Mouse (Mus musculus) pancreas, adult 10 weeks (tissue): ENCODE results near the gene Prpf6. TPM values are rescaled to one million over a fixed set of nuclear protein-coding genes. Genes with fewer than 3 reads are reported as not detected.

Source experiments
- polyA plus RNA-seq: library from polyadenylated mRNA; stranded (reverse); fragments of 350-450 nt; fragmentation: Illumina TruSeq; extraction: RNeasy Lipid Tissue Mini Kit (QIAGEN cat#74804); gene quantifications from one replicate; pipeline ENCODE4 v1.2.3, GENCODE M21; 2015; ENCODE audit warnings: low read depth, low replicate concordance; ENCODE audit not compliant: insufficient read depth

Gene Prpf6
- polyA plus RNA-seq: 10.1 TPM

DNA sequence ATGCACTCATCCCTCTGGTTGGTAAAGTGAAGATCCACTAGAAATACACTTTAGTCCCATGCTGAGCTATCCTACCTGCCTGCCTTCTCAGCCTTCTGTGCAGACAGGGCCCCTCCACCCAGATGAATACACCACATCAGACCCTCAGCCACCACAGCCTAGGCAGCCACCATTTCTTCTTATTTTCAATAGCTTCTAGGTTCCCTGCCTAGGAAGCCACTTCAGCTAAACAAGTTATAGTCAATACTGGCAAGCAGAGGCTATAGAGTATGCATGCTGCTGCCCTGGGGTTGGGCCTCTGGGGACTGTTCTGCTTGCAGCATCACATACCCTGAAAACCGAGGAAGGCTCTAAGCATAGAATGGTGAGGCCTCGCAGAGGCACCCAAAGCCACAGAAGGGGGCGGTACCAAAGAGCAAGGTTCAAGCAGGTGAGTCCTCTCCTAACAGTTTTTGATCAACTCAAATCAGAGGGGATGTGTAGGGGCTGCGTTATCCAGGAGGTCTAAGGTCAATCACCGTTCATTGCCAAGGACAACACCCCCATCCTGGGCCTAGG, at the start of gene Prpf6:
Gene Prpf6 (plus strand): TSS at position 341 of the 558 bp plus-strand sequence.

DNA sequence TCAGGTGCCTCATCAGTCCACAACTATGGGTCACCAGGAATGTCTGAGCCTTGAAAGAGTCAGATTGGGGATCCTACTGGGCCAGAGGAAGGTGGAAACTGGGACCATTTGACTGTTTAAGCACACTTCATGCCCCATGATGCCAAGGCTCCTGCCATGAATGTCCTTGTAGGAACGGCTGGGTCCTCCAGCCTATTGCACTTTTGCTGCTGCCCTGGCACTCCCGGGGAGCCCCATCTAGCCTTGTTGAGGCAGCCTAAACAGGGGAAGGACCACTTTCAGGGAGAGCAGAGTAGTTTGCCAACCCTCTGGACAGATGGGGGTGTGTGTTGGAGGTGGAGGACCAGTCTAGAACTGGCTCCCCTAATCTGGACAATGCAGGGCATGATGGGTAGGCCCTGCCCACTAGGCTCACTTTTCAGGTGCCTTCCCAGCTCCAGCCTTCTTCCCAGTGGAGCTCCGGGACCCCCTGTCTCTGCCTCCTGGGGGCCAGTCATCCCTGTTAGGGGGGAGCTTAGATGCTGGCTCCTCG, 7.2 kb upstream of the Prpf6 start, which contains the start of gene Uckl1:
Gene Uckl1 (minus strand): TSS at position 482 of the 532 bp plus-strand sequence.

DNA sequence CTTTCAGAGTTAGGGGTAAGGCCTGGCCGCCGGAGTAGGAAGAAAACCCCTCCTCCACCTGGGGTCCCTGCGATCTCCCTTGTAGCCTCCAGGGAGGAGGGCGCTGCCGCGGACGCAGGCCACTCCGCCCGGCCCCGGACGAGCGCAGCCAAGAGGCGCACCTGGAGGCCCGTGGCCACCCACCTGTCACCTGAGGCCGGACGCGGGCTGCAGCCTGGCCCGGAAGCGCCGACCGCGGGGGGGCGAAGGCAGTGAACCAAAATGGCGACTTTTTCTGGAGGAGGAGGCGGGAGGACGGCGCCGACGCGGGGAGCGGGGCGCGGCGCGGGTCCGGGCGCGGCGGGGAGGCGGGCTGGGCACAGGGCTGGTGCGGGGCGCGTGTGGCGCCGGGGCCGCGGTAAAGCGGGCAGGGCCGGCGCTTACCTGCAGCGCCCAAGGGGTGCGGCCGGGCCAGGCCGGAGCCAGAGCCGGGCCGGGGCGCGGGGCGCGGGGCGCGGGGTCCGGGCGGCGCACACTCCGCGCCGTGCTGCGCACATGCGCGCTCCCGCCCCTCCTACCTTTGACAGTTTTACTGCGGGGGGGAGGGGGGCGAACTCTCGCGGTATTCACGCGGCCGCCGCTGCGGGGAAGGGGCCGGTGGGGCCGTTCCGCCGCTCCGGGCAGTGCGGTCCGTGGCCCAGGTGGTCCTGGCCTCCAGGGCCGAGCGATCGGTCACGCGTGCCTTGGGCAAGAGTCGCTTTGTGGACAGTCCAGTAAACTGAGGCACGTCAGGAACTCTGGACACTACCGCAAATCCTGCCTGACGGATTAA, 768 bp downstream of the Prpf6 start, which contains the start of gene Zfp512b:
Gene Zfp512b (minus strand): TSS at position 573 of the 811 bp plus-strand sequence.

DNA sequence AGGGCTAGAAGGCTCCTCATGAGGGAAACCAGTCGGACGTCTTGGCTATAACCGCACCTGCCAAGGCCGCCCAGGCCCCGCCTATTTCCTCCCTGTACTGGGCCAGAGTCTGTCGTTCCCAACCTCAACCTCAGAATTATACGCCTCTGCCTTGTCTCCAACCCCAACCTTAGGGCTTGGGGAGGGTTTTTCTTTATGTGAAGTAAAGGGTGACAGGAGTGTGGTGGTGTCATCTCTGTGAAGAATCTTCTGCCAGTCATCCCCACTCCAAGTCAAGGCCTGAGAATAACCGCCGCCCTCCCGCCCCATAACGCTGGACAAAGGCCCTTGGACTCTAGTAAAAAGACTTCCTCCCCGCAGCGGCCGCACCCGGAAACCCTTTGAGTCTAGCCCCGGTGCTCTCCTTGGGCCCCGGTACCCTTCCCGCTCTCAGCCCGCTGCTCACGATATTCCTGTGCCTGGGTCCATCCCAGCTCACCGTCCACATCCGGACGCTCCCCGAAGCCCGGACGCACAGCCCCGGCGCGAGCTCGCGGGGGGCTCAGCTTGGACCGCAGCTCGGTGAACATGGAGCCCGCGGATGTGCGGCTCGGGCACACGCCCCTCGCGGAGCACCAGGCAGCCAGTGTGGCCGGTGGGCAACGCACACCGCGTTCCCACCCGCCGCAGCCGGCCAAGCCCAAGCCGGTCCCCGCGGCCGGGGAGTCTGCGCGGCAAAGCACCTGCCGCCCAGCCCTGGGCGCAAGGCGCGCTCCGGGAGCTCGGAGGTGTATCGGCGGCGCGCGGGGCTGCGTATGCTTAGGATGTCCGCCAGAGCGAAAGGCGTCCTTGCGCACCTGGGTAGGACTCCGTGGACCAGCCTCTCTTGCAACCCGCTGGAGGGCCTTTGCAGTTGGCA, 7.0 kb downstream of the Prpf6 start, which contains the start of gene Samd10:
Gene Samd10 (minus strand): TSS at position 759 of the 898 bp plus-strand sequence.

DNA sequence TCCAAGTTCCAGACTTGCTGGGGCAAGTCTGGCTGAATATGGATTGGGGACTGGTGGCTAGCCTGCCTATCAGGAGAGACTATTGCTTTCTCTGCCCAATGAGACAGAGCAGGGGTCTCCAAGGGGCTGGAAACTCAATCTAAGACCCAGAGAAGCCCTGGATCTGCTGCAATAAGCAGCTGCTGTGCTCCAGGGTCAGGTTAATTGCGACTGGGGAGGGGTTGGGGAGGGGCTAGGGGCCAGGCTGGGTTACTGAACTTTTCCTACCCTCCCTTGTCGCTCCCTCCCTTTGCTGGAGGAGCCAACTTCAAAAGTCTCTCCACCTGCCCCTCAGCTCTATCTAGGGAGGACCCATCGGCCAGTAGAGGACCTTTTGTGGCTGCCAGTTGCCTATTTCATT, 65.1 kb downstream of the Prpf6 start, which contains the start of gene Gm29797:
Gene Gm29797 (plus strand): TSS at position 301 of the 400 bp plus-strand sequence.

DNA sequence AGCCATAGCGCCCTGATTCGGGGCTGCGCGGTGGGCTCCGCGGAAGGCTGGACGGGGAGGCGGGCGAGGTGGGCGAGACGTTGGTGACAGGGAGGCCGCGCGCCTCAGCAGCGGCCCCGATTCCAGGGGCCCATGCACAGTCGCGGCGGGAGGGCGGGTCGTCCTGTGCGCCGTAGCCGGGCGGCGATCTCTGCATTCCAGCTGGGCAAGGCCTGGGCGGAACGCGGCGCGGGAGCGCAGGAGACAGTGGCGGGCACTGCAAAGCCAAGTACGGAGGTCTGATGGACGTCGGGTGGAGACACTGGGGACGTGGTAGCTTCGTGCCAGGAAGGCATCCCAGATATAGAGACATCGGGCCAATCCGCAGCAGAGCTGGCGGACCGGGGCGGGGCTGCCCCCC, 79.7 kb downstream of the Prpf6 start, which contains the start of gene Sox18:
Gene Sox18 (minus strand): TSS at position 315 of the 400 bp plus-strand sequence.

DNA sequence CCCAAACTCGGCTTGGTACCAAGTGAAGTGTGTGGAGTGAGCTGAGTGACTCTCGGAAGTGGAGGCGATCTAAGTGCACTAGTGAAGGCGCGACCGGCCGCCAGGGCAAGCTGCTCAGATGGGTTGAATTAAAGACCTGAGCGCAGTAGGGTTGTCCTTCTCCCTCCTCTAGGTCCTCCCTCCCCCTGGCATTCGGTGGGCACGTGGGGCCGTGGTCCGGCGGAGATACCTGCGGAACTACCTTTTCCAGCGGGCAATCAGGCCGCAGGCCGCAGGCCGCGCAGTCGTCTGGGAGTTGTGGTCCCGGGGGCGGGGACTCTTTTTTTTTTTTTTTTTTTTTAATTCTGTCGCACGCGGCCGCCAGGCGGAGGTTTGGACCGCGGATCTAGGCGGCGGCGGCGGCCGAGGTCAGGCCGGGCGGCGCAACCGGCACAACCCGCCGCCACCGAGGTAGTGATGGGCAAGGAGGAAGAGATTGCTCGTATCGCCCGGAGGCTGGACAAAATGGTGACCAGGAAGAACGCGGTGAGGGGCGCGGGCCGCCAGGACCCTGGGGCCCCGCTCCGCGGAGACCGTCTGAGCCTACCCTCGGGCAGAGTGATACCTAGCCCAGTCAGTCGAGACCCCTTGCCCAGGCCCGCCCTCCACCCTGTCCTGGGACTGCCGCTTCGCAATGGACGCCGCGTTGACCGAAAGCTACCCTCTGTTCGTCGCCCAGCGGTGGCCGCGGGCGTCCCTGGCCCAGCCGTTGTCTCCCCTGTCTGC, 88.5 kb downstream of the Prpf6 start, which contains the start of gene Tcea2:
Gene Tcea2 (plus strand): TSS at position 360 of the 765 bp plus-strand sequence.

DNA sequence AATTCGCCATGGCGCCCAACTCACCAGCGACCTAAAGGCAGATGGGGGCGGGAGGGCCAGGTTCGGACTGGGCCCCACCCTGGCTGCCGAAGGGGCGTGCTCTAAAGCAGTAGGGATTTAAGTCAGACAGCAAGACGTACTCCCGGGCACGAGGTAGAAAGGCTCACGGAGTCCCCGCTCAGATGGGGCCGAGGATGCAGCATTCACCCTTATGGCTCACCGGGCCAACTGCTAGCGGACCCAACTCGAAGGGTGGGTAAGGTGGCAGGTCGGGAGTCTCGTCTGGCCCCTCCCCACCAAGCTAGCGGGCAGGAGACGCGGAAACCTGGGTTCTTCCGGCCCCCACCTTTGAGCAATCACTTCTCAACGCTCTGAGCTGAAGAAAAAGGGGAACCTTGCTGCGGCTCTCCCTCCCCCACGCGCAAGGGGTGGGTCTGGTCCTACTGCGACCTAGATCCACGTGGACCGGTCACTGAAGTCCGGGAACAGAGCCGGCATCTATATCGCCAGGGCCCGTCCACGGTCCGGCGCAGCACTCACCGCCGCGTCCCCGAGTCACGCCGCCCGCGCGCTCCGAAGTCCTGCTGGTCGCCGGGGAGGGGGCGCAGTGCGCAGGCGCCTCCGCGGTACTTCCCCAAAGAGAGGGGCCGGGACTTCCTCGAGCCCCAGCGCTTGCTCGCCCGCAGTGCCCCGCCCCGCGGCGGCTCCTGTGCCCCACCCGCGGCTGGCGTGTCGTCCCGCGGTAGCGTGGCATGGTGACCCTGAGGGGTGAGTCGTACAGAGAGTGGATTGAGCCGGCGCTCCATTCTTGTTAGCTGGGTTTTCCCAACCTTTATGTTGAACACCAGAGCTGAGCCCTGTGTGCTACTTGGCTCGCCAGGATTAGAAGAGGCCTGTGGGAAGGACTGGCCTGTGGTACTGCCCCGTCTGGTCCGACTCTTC, 101.9 kb downstream of the Prpf6 start, which contains the start of gene Rgs19:
Gene Rgs19 (minus strand): TSS at position 639 of the 942 bp plus-strand sequence.

DNA sequence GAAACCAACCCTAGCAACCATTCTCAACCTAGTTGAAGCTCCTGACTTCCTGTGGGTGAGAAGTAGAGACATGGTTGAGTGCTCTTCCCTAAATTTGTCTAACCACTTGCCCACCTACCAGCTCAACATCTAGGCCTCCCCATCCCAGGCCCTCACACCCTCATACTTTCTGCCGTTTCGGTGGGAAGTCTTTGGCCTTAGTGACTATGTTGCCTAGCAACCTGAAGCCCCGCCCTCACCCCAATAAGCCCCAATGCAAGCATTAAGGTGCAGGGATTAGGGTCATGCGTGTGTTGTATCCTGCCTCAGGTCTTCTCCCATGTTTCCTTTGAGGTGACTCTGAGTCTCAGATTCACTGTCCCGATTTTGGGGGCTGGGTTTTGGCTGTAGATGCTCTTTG, 106.6 kb downstream of the Prpf6 start, which contains the start of gene Lkaaear1:
Gene Lkaaear1 (minus strand): TSS at position 202 of the 400 bp plus-strand sequence.

Other genes starting within 250 kb of the Prpf6 start
- 10.8 TPM for gene Zgpat, start 226.9 kb upstream of the Prpf6 start, polyA plus RNA-seq
- 23.0 TPM for gene Arfrp1, start 226.5 kb upstream of the Prpf6 start, polyA plus RNA-seq
- gene Lime1, start 211.8 kb upstream of the Prpf6 start, polyA plus RNA-seq: 31.4 TPM
- gene Zbtb46, start 132.4 kb upstream of the Prpf6 start, polyA plus RNA-seq: 5.8 TPM
- gene Abhd16b, start 98.7 kb upstream of the Prpf6 start, polyA plus RNA-seq: not detected
- gene Tpd52l2, start 94.7 kb upstream of the Prpf6 start, polyA plus RNA-seq: 18.3 TPM
- gene Dnajc5, start 71.4 kb upstream of the Prpf6 start, polyA plus RNA-seq: 9.5 TPM
- 29.9 TPM for gene Uckl1, start 7.0 kb upstream of the Prpf6 start, polyA plus RNA-seq
- 8.9 TPM for gene Zfp512b, start 935 bp downstream of the Prpf6 start, polyA plus RNA-seq
- gene Samd10, start 7.3 kb downstream of the Prpf6 start, polyA plus RNA-seq: 6.7 TPM
- not detected for gene Gm29797, start 65.2 kb downstream of the Prpf6 start, polyA plus RNA-seq
- 31.8 TPM for gene Sox18, start 79.8 kb downstream of the Prpf6 start, polyA plus RNA-seq
- gene Tcea2, start 88.4 kb downstream of the Prpf6 start, polyA plus RNA-seq: 4.0 TPM
- gene Rgs19, start 102.1 kb downstream of the Prpf6 start, polyA plus RNA-seq: 7.0 TPM
- gene Lkaaear1, start 106.6 kb downstream of the Prpf6 start, polyA plus RNA-seq: not detected
- gene Oprl1, start 123.1 kb downstream of the Prpf6 start, polyA plus RNA-seq: not detected
- gene Myt1, start 171.5 kb downstream of the Prpf6 start, polyA plus RNA-seq: 2.8 TPM
- 7.1 TPM for gene Pcmtd2, start 246.0 kb downstream of the Prpf6 start, polyA plus RNA-seq